Mouse (Mus musculus): ENCODE data around the gene Tmem52b.
"Not testable (repeated sequence)": the region's sequence is repeated elsewhere in the genome, so short reads cannot be mapped to it uniquely, and the experiment has no call there.

Tmem52b gene

GRCm38 (mm10) chr6:129512367-129512766 lies at the start of gene Tmem52b:
Gene Tmem52b, plus strand, starts transcription at chr6:129512555.
- DNase-seq = no peak

GRCm38 (mm10) chr6:129471386-129471785 lies 41.0 kb upstream of the Tmem52b start:
- DNase-seq = no peak

GRCm38 (mm10) chr6:129472627-129473026 lies 39.7 kb upstream of the Tmem52b start:
- DNase-seq = no peak

GRCm38 (mm10) chr6:129476404-129477126 lies 35.8 kb upstream of the Tmem52b start:
- peak in 1 of 2 experiments; percentile 24 for DNase-seq

GRCm38 (mm10) chr6:129480089-129480958 lies 32.0 kb upstream of the Tmem52b start:
- DNase-seq = no peak

- DNase-seq = no peak
Observed at GRCm38 (mm10) chr6:129494924-129495323, 17.4 kb upstream of the Tmem52b start.

GRCm38 (mm10) chr6:129497345-129498218 lies 14.8 kb upstream of the Tmem52b start:
- DNase-seq = no peak

DNA sequence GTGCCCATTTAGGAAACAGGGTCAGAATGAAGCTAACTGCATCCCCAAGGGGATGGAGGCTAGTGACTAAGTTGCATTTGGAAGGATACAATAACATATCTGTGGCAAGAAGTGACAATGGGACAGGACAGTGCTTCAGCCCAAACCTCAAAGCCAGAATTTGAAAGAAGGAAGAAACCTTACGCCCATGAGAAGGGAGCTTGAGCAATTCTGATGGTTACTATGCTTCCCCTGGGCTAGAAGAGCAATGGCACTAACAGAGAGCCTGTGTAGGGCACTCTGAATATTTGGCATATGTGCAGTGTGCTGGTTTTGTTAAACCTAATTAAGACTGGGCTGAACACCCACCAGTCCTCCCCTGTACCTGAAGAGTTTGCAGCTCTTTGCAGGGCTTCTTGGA lies 12.8 kb upstream of the Tmem52b start:
- DNase-seq = not testable (repeated sequence)

- no peak for DNase-seq
Observed at GRCm38 (mm10) chr6:129503471-129503870, 8.9 kb upstream of the Tmem52b start.

- DNase-seq = no peak
Observed at GRCm38 (mm10) chr6:129507024-129507423, 5.3 kb upstream of the Tmem52b start, which contains the start of gene Olr1. Gene Olr1, minus strand, starts transcription at chr6:129507165.

DNA sequence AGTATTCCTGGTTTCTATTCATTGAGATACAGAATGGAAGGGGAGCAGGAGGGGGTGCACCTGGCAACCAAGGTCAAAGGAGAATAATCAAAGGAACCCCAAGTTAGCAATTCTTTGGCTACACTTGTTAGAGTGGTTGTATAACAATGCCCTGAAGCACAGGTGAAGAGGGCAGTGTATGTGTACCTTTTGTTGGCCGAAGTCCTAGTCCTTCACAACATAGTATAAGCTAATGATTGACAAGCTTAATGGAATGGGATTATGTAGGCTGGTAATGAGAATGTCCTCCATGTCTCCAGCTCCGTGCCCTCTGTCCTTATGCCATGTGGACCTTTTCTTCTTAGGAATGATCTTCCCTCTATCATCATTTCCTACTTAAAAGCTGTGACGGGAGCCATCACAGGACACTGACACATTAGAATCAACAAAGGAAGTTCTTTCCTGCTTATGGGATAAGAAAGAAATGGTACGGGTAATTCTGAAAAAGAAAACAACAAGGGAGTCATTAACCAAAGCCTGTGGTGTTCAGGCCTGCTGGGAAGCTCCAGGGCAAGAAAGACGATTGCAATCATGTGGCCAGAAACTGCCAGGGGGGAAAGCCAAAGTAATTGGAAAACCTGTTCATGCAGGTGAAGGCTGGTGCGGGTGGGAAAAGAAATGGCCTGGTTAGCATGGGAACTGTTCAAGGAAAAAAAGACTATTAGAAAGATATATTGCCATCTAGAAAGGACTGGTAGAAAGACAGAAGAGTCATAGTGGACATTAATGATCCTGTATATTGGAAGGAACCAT lies 2.0 kb upstream of the Tmem52b start:
- DNase-seq = no peak

- no peak for DNase-seq
Observed at GRCm38 (mm10) chr6:129512868-129513267, 513 bp downstream of the Tmem52b start.

- DNase-seq = no peak
Observed at GRCm38 (mm10) chr6:129513409-129513808, 1.1 kb downstream of the Tmem52b start.

GRCm38 (mm10) chr6:129514376-129514775 lies 2.0 kb downstream of the Tmem52b start:
- no peak for DNase-seq

GRCm38 (mm10) chr6:129515068-129515467 lies 2.7 kb downstream of the Tmem52b start:
- DNase-seq = no peak

GRCm38 (mm10) chr6:129516388-129516787 lies 4.0 kb downstream of the Tmem52b start:
- DNase-seq = no peak

DNA sequence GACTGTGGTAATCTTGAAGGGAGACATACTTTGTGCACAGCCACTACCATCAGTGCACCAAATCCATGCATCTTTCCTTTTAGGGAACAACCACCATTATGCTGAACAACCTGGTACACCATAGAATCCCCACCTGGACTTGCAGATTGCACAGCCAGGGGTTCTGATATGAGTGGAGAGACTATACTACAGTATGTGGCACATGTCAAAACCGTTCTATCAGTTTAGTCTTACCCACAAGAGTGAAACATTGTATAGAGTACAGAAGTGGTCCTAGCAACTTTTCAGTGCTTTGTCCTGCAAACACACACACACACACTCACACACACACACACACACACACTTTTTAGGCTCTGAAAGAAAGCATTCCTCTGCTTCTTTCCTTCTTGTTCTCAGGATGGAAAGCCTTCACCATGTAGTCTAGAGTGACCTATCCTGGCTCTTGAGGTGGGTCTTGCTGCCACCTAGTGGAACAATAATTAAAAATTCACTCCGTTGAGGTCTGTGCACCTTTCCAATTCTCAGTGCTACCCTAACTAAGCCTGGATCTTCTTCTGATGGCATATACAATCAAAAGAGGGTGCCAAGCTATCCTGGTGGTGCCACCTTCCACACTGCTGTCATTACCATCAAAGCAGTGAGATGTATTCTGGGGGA lies 5.5 kb downstream of the Tmem52b start:
- DNase-seq = peak in 1 of 2 experiments; percentile 34

GRCm38 (mm10) chr6:129526069-129526468 lies 13.7 kb downstream of the Tmem52b start:
- no peak for DNase-seq

- no peak for DNase-seq
Observed at GRCm38 (mm10) chr6:129527416-129527815, 15.1 kb downstream of the Tmem52b start.

DNA sequence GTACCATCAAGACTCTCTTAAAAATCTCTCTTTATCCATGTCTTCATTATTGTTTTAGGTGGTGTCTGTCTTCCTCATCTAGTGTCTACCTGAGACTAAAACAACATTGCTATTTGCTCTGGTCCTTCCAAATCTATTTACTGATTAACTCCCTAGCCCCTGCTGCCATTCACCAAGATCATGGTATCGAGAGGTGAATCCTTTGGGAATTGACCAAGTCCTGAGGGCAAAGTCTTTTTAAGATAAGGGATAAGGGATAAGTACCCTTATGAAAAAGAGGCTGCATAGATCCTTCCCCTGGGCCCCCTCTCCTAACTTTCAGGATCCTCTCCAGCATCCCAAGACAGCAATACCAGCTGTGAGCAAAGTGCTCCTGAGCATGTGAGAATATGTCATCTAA lies 17.2 kb downstream of the Tmem52b start:
- DNase-seq = no peak

DNA sequence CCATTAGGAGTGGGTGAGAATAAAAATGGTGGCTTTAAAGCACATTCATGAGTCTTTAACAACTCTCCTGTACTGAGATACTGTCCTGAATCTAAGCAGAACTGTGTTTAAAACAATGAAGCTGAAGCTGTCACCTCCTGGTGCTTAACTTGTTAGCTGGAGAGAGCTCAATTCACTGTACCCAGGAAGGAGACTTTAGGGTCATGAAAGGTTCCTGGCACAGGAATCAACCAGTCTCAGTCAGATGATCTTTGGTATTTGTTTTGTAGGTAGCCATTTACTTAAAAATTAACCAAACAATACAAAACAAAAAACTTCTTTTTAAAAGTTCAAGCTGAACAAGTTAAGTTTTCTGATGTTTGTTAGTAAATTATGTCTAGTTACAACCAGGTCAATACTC lies 17.9 kb downstream of the Tmem52b start:
- no peak for DNase-seq

All from lung, adult 18-20 months (tissue).